ENCODE assay signal across 12 mouse cellular contexts in genomic region chr4:134306963-134307362, GRCm38 (mm10). TPM values are rescaled to one million over a fixed set of nuclear protein-coding genes. Genes with fewer than 3 reads are reported as not detected.
A peak's percentile ranks its signal among the peaks of the same experiment; 100 is the strongest.
DNase-seq lines count a peak whose midpoint lies in the region; ATAC-seq and TF ChIP-seq lines count a peak whose summit lies in the region.
"Had no signal": no experiment of that assay in that cellular context is flagged by ENCODE, and none has a peak within 500 bp of the region (broad histone marks: within the 10 kb centered on the region; RNA-seq: fewer than 3 reads in every experiment).

No protein-coding gene starts in this region.

- no peaks in the 10 kb centered on the region for H3K27me3 ChIP-seq in forebrain, postnatal 0 days (ENCODE audit: insufficient read depth, low read length)
- no peaks in the 10 kb centered on the region for H3K27me3 ChIP-seq in forebrain, embryonic 11.5 days (ENCODE audit: control insufficient read depth, insufficient read depth, low read length)
- H3K27me3 ChIP-seq in kidney, embryonic 15.5 days = no peaks in the 10 kb centered on the region
- peaks cover 4% of the 10 kb centered on the region; the same call in 1 of the 2 replicates for H3K27me3 ChIP-seq in liver, embryonic 12.5 days (replicated peaks)

- ATAC-seq in forebrain, postnatal 0 days = no peak
- no peak for ATAC-seq in forebrain, embryonic 11.5 days (replicated peaks; ENCODE audit: low FRiP score)
- no peak for ATAC-seq in kidney, embryonic 15.5 days (replicated peaks; ENCODE audit: low FRiP score)
- ATAC-seq in liver, embryonic 12.5 days = no peak
- ATAC-seq: activated CD4-positive, CD25-positive, alpha-beta regulatory T cell, adult 4 months; midbrain, embryonic 16.5 days had no signal

- no peaks in the 10 kb centered on the region for H3K36me3 ChIP-seq in forebrain, postnatal 0 days (ENCODE audit: insufficient read depth)
- no peaks in the 10 kb centered on the region for H3K36me3 ChIP-seq in forebrain, embryonic 11.5 days (ENCODE audit: control insufficient read depth, insufficient read depth, low read length)
- no peaks in the 10 kb centered on the region for H3K36me3 ChIP-seq in kidney, embryonic 15.5 days
- no peaks in the 10 kb centered on the region for H3K36me3 ChIP-seq in liver, embryonic 12.5 days

- H3K4me2 ChIP-seq in forebrain, postnatal 0 days (ENCODE audit: low read depth) = peak overlapping the region; percentile 42
- no peak overlapping the region for H3K4me2 ChIP-seq in forebrain, embryonic 11.5 days (ENCODE audit: low read depth, low read length, severe bottlenecking)
- peak overlapping the region; percentile 39 for H3K4me2 ChIP-seq in kidney, embryonic 15.5 days
- peak overlapping the region; percentile 35; the same call in 1 of the 2 replicates for H3K4me2 ChIP-seq in liver, embryonic 12.5 days

- H3K4me3 ChIP-seq in forebrain, postnatal 0 days (ENCODE audit: low read depth, low read length) = no peak overlapping the region
- no peak overlapping the region for H3K4me3 ChIP-seq in forebrain, embryonic 11.5 days (ENCODE audit: low read depth, low read length)
- H3K4me3 ChIP-seq in kidney, embryonic 15.5 days (replicated peaks) = no peak overlapping the region
- 0 out of 2 replicates have a peak overlapping the region, but pooled peaks have one; percentile 17 for H3K4me3 ChIP-seq in bone marrow macrophage, adult 2 months (ENCODE audit: insufficient read depth, low read length)
- no peak overlapping the region for H3K4me3 ChIP-seq in liver, embryonic 12.5 days

- peak overlapping the region; percentile 70; the same call in 1 of the 2 replicates for H3K27ac ChIP-seq in forebrain, postnatal 0 days (ENCODE audit: low read depth, low read length)
- H3K27ac ChIP-seq in forebrain, embryonic 11.5 days (ENCODE audit: low read depth, low read length) = no peak overlapping the region
- 0 out of 2 replicates have a peak overlapping the region, but pooled peaks have one; percentile 37 for H3K27ac ChIP-seq in kidney, embryonic 15.5 days
- peak overlapping the region; percentile 72 for H3K27ac ChIP-seq in bone marrow macrophage, adult 2 months (ENCODE audit: insufficient read depth, low read depth, low read length)
- H3K27ac ChIP-seq in liver, embryonic 12.5 days = no peak overlapping the region

- H3K9me3 ChIP-seq in forebrain, postnatal 0 days (ENCODE audit: low read length) = no peaks in the 10 kb centered on the region
- H3K9me3 ChIP-seq in forebrain, embryonic 11.5 days (ENCODE audit: control insufficient read depth, low read length) = no peaks in the 10 kb centered on the region
- H3K9me3 ChIP-seq in kidney, embryonic 15.5 days (replicated peaks) = no peaks in the 10 kb centered on the region
- H3K9me3 ChIP-seq in liver, embryonic 12.5 days (replicated peaks) = no peaks in the 10 kb centered on the region

- TF ChIP-seq POLR2A in bone marrow macrophage, adult 2 months (IDR thresholded peaks at IDR 0.05; ENCODE audit: borderline replicate concordance, low read depth, low read length) = no peak

- H3K4me1 ChIP-seq in forebrain, postnatal 0 days (ENCODE audit: insufficient read depth) = peaks cover 5% of the 10 kb centered on the region
- 0 out of 2 replicates have a peak, but pooled peaks cover 2% of the 10 kb centered on the region for H3K4me1 ChIP-seq in forebrain, embryonic 11.5 days (replicated peaks; ENCODE audit: control insufficient read depth, insufficient read depth, low read length)
- peaks cover 13% of the 10 kb centered on the region for H3K4me1 ChIP-seq in kidney, embryonic 15.5 days
- H3K4me1 ChIP-seq in bone marrow macrophage, adult 2 months (ENCODE audit: control insufficient read depth, insufficient read depth, low read length) = peaks cover 13% of the 10 kb centered on the region
- H3K4me1 ChIP-seq in liver, embryonic 12.5 days = peaks cover 10% of the 10 kb centered on the region; the same call in 1 of the 2 replicates

- WGBS in forebrain, postnatal 0 days = 75% methylated on average over 2 of the region's 2 CpGs
- WGBS in forebrain, embryonic 11.5 days = 87% methylated on average over 2 of the region's 2 CpGs
- 68% methylated on average over 2 of the region's 2 CpGs for WGBS in kidney, embryonic 15.5 days
- WGBS in liver, embryonic 12.5 days (ENCODE audit: insufficient replicate concordance) = 69% methylated on average over 2 of the region's 2 CpGs

- no peak for DNase-seq in forebrain, postnatal 0 days
- DNase-seq in forebrain, embryonic 11.5 days (ENCODE audit: low spot score) = no peak
- DNase-seq in kidney, postnatal 14 days = no peak
- no peak for DNase-seq in left cerebral cortex, postnatal 4 days
- DNase-seq in thymus, postnatal 14 days = no peak

- no peak overlapping the region for H3K9ac ChIP-seq in forebrain, postnatal 0 days
- H3K9ac ChIP-seq in forebrain, embryonic 11.5 days (ENCODE audit: low read length) = no peak overlapping the region
- H3K9ac ChIP-seq in kidney, embryonic 15.5 days = no peak overlapping the region
- H3K9ac ChIP-seq in liver, embryonic 12.5 days = no peak overlapping the region

- intact Hi-C loops in left cerebral cortex, postnatal 4 days (cut with DNase I) = no loop called here

- TF ChIP-seq CTCF in forebrain, postnatal 0 days (IDR thresholded peaks at IDR 0.05; ENCODE audit: low read depth) = no peak
- TF ChIP-seq CTCF in bone marrow macrophage, adult 2 months (IDR thresholded peaks at IDR 0.05; ENCODE audit: low read depth, low read length) = no peak

RNA-seq across cellular contexts. Expression of gene Trim63, which starts 8.0 kb away (rescaled TPM):
- 1.3 and 1.5 TPM in 2 replicates for total RNA-seq in forebrain, postnatal 0 days (2014; rRNA removed)
- 0.18 and 0.31 TPM in 2 replicates for polyA plus RNA-seq in forebrain, postnatal 0 days (2015; fragmentation: Nextera tagmentation; extraction: Ambion mirVana)
- polyA plus RNA-seq in forebrain, embryonic 11.5 days (2014; fragmentation: Nextera tagmentation; extraction: Ambion mirVana) = 0.13 TPM in 1 of 2 replicates, not detected in the other
- 3.7 and 4.4 TPM in 2 replicates for polyA plus RNA-seq in kidney, embryonic 15.5 days (2015; fragmentation: Nextera tagmentation; extraction: Ambion mirVana)
- polyA plus RNA-seq in bone marrow macrophage, adult 2 months (2012; ENCODE audit: insufficient read depth, insufficient read length, missing spikeins) = not detected in 2 replicates
- 0.20 and 0.23 TPM in 2 replicates for polyA plus RNA-seq in liver, embryonic 12.5 days (2016; fragmentation: Nextera tagmentation; extraction: Ambion mirVana)
- under 1 TPM; 0.44 to 0.46 TPM for total RNA-seq in left cerebral cortex, postnatal 4 days (2021)
- total RNA-seq: MEL had no signal
- polyA plus RNA-seq: activated CD4-positive, CD25-positive, alpha-beta regulatory T cell, adult 4 months; liver, adult 2 months had no signal

RNA-seq across cellular contexts. Expression of gene Pdik1l, which starts 19.3 kb away (rescaled TPM):
- 42.2 and 43.8 TPM in 2 replicates for total RNA-seq in forebrain, postnatal 0 days (2014; rRNA removed)
- polyA plus RNA-seq in forebrain, postnatal 0 days (2015; fragmentation: Nextera tagmentation; extraction: Ambion mirVana) = 21.7 and 28.9 TPM in 2 replicates
- polyA plus RNA-seq in forebrain, embryonic 11.5 days (2014; fragmentation: Nextera tagmentation; extraction: Ambion mirVana) = 26.7 and 31.2 TPM in 2 replicates
- polyA plus RNA-seq in kidney, embryonic 15.5 days (2015; fragmentation: Nextera tagmentation; extraction: Ambion mirVana) = 21.6 TPM in 2 replicates
- polyA plus RNA-seq in bone marrow macrophage, adult 2 months (2012; ENCODE audit: insufficient read depth, insufficient read length, missing spikeins) = 12.2 and 15.2 TPM in 2 replicates
- 14.9 and 16.4 TPM in 2 replicates for polyA plus RNA-seq in liver, embryonic 12.5 days (2016; fragmentation: Nextera tagmentation; extraction: Ambion mirVana)
- 10 to 100 TPM; 36.9 to 39.7 TPM for total RNA-seq in left cerebral cortex, postnatal 4 days (2021)

RNA-seq across cellular contexts. Expression of gene Slc30a2, which starts 36.0 kb away (rescaled TPM):
- total RNA-seq in forebrain, postnatal 0 days (2014; rRNA removed) = 0.08 TPM in 1 of 2 replicates, not detected in the other
- 0.15 and 0.28 TPM in 2 replicates for polyA plus RNA-seq in forebrain, postnatal 0 days (2015; fragmentation: Nextera tagmentation; extraction: Ambion mirVana)
- not detected in 2 replicates for polyA plus RNA-seq in forebrain, embryonic 11.5 days (2014; fragmentation: Nextera tagmentation; extraction: Ambion mirVana)
- polyA plus RNA-seq in kidney, embryonic 15.5 days (2015; fragmentation: Nextera tagmentation; extraction: Ambion mirVana) = 0.73 and 1.1 TPM in 2 replicates
- not detected in 2 replicates for polyA plus RNA-seq in bone marrow macrophage, adult 2 months (2012; ENCODE audit: insufficient read depth, insufficient read length, missing spikeins)
- not detected in 2 replicates for polyA plus RNA-seq in liver, embryonic 12.5 days (2016; fragmentation: Nextera tagmentation; extraction: Ambion mirVana)
- total RNA-seq in left cerebral cortex, postnatal 4 days (2021) = not detected
- polyA plus RNA-seq: liver, adult 2 months had no signal

RNA-seq across cellular contexts. Expression of gene Grrp1, which starts 53.1 kb away (rescaled TPM):
- total RNA-seq in forebrain, postnatal 0 days (2014; rRNA removed) = 14.2 and 18.3 TPM in 2 replicates
- polyA plus RNA-seq in forebrain, postnatal 0 days (2015; fragmentation: Nextera tagmentation; extraction: Ambion mirVana) = 18.3 and 20.0 TPM in 2 replicates
- 4.8 and 5.2 TPM in 2 replicates for polyA plus RNA-seq in forebrain, embryonic 11.5 days (2014; fragmentation: Nextera tagmentation; extraction: Ambion mirVana)
- polyA plus RNA-seq in kidney, embryonic 15.5 days (2015; fragmentation: Nextera tagmentation; extraction: Ambion mirVana) = 10.6 and 12.1 TPM in 2 replicates
- not detected in 2 replicates for polyA plus RNA-seq in bone marrow macrophage, adult 2 months (2012; ENCODE audit: insufficient read depth, insufficient read length, missing spikeins)
- 1.5 and 1.8 TPM in 2 replicates for polyA plus RNA-seq in liver, embryonic 12.5 days (2016; fragmentation: Nextera tagmentation; extraction: Ambion mirVana)
- 1 to 10 TPM; 7.5 to 8.4 TPM for total RNA-seq in left cerebral cortex, postnatal 4 days (2021)
- total RNA-seq: MEL had no signal
- polyA plus RNA-seq: activated CD4-positive, CD25-positive, alpha-beta regulatory T cell, adult 4 months had no signal

Comparison
In these comparisons a context has a peak if more than half of its experiments do, and no peak if none do; other contexts are left out.
1. H3K27ac ChIP-seq: peak in forebrain, postnatal 0 days (single experiment), kidney, embryonic 15.5 days (single experiment) and bone marrow macrophage, adult 2 months (single experiment); none in forebrain, embryonic 11.5 days (single experiment) and liver, embryonic 12.5 days (single experiment).